Mouse (Mus musculus) erythroblast, embryonic 14.5 days (primary cell): ENCODE data around the gene Tk2.

Experiments
- GATA1 ChIP-seq: IDR thresholded peaks from 2 replicates; pipeline ENCODE4 v1.6.1; 2012; ENCODE audit warnings: low read length, inconsistent platforms, mixed read lengths
- TAL1 ChIP-seq: IDR thresholded peaks from 3 replicates; pipeline ENCODE4 v1.6.1; 2012; ENCODE audit warnings: low read length, inconsistent platforms, mixed read lengths

GRCm38 (mm10) chr8:104247908-104248275, 466 bp downstream of the Tk2 start:
- TF ChIP-seq TAL1 (no peak), GATA1 (no peak)
